Mouse (Mus musculus) neutrophil, adult 83 days (primary cell): ENCODE data around the gene 1700123O20Rik. TPM values are rescaled to one million over a fixed set of nuclear protein-coding genes. Genes with fewer than 3 reads are reported as not detected.

Experiments
- total RNA-seq, 2 experiments: library from RNA; stranded (reverse); gene quantifications; one replicate each; pipeline ENCODE4 v1.2.4; 2023

The 1700123O20Rik gene
- total RNA-seq, result 10 to 100 TPM; 29.0 to 31.1 TPM

DNA sequence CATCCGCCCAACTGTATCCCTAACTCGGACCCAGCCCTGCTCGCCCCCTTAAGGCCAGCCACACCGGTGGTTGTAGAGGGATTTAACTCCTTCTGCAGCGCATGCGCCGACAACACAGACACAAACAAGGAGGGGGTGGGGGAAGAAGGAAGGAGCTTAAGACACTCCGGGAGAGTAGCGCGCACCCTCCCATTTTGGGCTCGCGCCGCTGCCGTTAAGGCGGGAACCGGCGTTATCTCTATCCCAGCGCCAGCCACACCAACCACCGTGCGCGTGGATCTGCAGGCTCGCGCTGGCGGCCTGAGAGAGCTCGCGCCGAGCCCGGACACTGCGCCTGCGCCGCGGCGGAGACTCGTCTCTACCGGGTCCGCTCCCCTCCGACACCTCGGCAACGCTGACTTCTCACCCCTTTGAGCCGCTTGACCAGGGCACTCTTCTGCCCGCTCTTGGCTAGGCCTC is at the start of gene 1700123O20Rik:
TSS of gene 1700123O20Rik (plus strand) at position 154 of the 459 bp plus-strand sequence.

DNA sequence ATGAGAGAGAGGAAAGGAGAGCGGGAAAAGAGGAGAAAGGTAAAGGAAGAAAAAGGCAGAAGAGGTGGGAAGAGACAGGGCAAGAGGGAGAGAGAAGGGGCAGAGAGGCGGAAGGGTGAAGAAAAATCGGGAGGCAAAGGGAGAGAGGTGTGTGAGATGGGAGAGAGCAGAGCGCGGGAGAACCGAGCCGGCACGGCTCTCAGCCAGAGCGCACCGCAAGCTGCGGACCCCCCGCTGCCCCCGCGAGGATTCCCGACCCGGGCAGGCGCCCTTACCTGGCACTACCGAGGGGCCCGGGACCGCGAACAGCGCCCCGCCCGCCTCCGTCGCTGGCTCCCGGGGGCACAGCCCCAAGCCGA is 45.1 kb upstream of the 1700123O20Rik start, which contains the start of gene Gm17606:
TSS of gene Gm17606 (plus strand) at position 7 of the 359 bp plus-strand sequence.

DNA sequence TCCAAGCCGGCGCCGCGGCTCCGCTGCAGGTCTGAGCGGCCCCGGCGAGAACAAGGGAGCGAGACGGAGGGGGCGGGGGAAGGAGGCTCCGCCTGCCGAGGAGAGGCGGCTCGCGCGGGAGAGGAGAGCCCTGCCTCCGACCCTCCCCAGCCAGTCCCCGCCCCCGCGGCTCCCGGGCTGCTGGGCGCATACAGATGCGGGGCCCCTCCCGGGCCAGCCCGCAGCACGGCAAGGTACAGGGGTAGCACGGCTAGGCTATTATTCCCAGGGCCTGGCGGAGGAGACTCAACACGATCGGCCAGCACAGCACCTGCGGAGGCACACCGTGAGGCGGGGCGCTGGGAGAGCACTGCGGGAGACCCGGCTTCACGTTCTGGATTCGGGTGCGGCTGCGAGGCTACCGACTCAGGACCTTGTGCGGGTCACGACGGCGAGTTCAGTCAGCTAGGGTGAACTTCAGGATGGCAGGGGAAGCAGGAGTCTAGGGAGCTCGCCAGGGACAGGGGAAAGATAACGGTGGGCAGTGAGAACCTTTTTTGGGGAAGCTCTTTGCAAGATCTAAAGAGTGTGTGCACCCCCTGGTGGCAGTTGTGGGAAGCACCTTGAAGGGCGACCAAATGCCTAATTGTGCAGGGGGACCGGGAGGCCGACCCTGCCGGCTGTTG is 44.6 kb upstream of the 1700123O20Rik start, which contains the start of gene Cdh24:
TSS of gene Cdh24 (minus strand) at position 60 of the 665 bp plus-strand sequence.

DNA sequence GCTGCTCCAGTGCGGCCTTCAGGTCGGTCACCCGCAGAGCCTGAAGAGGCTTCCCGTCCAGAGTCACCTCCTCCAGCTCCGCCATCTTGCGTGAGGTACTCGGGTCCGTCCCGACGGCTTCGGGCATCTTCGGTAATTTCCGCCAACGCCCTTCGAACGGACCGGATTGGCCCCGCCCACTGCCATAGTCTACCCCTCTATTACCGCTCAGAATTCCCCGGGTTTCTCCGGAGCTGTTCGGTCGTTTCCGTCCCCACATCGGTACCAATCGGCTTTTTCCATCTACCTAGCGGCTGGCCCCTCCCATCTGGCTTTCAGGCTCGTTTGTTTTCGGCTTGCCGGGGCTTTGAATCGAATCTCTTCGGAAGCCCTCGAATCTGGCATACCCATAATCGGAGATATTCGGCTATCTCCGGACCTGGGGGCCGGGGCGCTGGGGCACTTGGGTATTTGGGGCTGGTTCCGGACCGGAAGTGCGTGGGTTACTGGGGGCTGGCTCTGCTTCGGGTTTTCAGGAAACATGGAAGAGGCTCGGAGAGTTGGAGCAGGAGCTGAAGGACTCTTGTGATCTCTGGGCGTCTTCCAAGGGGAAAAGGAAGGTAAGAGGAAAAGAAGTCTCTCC is 617 bp downstream of the 1700123O20Rik start, which contains the start of gene Acin1:
TSS of gene Acin1 (minus strand) at position 410 of the 622 bp plus-strand sequence.

DNA sequence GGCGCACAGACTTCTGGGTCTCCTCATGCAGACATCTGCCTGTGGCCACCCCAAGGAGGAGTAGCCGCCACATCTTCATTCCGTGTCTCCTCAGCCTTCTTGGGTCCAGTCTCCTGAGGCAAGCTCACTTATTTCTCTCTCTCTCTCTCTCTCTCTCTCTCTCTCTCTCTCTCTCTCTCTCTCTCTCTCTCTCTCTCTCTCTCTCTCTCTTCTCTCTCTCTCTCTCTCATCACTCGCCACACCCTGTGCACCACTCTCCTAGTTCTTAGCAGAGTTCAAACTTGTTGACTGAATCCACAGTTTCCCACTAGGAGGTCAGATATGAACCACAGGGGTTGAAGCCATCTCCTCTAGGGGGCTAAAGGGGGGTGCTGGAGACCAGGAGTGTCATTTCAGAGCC is 12.7 kb downstream of the 1700123O20Rik start, which contains the start of gene Gm29776:
TSS of gene Gm29776 (minus strand) at position 101 of the 400 bp plus-strand sequence.

DNA sequence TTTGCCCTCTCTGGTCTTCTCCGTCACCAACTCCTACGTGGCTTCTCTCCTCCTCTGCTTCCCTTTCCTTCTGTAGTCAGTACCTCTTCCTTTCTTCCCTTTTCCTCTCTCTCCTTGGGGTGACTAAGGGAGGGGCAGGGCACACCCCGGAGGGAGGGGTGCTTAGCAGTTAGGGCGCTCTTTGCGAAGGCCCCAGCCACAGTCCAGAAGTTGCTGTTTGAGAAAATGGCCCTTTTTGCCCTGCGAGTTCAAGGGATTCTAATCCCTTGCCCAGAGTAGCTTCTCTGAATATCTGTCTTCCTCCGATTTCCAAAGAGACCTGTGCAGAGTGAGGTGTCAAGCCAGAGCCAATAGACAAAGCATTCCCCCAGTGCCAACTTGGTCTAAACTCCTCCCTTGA is 26.1 kb downstream of the 1700123O20Rik start, which contains the start of gene Cebpe:
TSS of gene Cebpe (minus strand) at position 101 of the 400 bp plus-strand sequence.

Other genes starting within 250 kb of the 1700123O20Rik start
- gene Lrp10, start 222.1 kb upstream of the 1700123O20Rik start, total RNA-seq, result 10 to 100 TPM; 82.6 to 82.9 TPM
- under 1 TPM in 1 of 2 experiments, not detected in 1; 0.18 TPM for gene Rem2, start 210.1 kb upstream of the 1700123O20Rik start, total RNA-seq
- 10 to 100 TPM; 12.8 to 13.9 TPM for gene Prmt5, start 168.7 kb upstream of the 1700123O20Rik start, total RNA-seq
- gene Haus4, start 131.6 kb upstream of the 1700123O20Rik start, total RNA-seq, result 10 to 100 TPM; 26.8 to 31.2 TPM
- gene Ajuba, start 108.7 kb upstream of the 1700123O20Rik start, total RNA-seq, result under 1 TPM; 0.20 to 0.22 TPM
- gene 4931414P19Rik, start 80.2 kb upstream of the 1700123O20Rik start, total RNA-seq, result 1 to 10 TPM; 3.4 to 6.2 TPM
- 10 to 100 TPM; 56.3 to 74.9 TPM for gene Psmb5, start 68.2 kb upstream of the 1700123O20Rik start, total RNA-seq
- under 1 TPM in 1 of 2 experiments, not detected in 1; 0.07 TPM for gene Psmb11, start 64.8 kb upstream of the 1700123O20Rik start, total RNA-seq
- not detected for gene Gm17606, start 45.3 kb upstream of the 1700123O20Rik start, total RNA-seq
- gene Cdh24, start 44.9 kb upstream of the 1700123O20Rik start, total RNA-seq, result 1 to 10 TPM; 1.9 to 3.7 TPM
- gene Acin1, start 715 bp downstream of the 1700123O20Rik start, total RNA-seq, result 100 to 1,000 TPM; 245 to 254 TPM
- gene Gm29776, start 12.6 kb downstream of the 1700123O20Rik start, total RNA-seq, result under 1 TPM; 0.40 to 0.70 TPM
- 100 to 1,000 TPM; 181 to 183 TPM for gene Cebpe, start 26.0 kb downstream of the 1700123O20Rik start, total RNA-seq
- 1 to 10 TPM; 5.0 to 5.1 TPM for gene Slc7a8, start 95.7 kb downstream of the 1700123O20Rik start, total RNA-seq
- gene Rnf212b, start 127.9 kb downstream of the 1700123O20Rik start, total RNA-seq, result not detected
- gene Homez, start 184.7 kb downstream of the 1700123O20Rik start, total RNA-seq, result 10 to 100 TPM in 1 of 2 experiments, 1 to 10 TPM in 1; 8.7 to 10.9 TPM
- 1 to 10 TPM; 1.7 to 2.5 TPM for gene Ppp1r3e, start 191.3 kb downstream of the 1700123O20Rik start, total RNA-seq
- gene Bcl2l2, start 197.2 kb downstream of the 1700123O20Rik start, total RNA-seq, result 1 to 10 TPM; 6.6 to 8.1 TPM
- gene Gm20521, start 197.2 kb downstream of the 1700123O20Rik start, total RNA-seq, result 1 to 10 TPM in 1 of 2 experiments, under 1 TPM in 1; 0.85 to 1.5 TPM
- 100 to 1,000 TPM; 136 to 145 TPM for gene Pabpn1, start 206.3 kb downstream of the 1700123O20Rik start, total RNA-seq
- under 1 TPM; 0.55 to 0.57 TPM for gene Slc22a17, start 226.9 kb downstream of the 1700123O20Rik start, total RNA-seq
- gene Efs, start 239.9 kb downstream of the 1700123O20Rik start, total RNA-seq, result under 1 TPM in 1 of 2 experiments, not detected in 1; 0.33 TPM
- gene Il25, start 246.5 kb downstream of the 1700123O20Rik start, total RNA-seq, result not detected